ENCODE assay signal across 20 mouse cellular contexts in the genomic region with DNA sequence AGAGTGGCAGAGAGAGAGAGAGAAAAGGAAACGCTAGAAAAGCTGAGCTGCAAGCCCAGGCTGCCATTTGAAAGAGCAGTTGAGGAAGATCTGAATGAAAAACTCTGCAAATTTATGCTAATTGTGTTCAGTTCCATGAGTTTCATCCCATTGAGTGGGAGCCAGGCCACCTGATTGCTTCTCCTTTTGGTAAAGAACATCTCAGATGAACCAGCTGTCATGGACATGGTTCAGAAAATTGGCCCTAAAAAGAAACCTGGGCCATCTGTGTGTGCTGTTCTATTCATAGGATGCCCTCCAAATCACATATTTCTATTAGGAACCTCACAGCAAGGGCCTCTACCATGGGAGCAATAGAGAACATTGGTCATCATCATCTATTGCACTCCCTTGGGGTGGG.
DNase-seq lines count a peak whose midpoint lies in the region; ATAC-seq lines count a peak whose summit lies in the region.
"Had no signal": no experiment of that assay in that cellular context is flagged by ENCODE, and none has a peak within 500 bp of the region (broad histone marks: within the 10 kb centered on the region; RNA-seq: fewer than 3 reads in every experiment).

No protein-coding gene starts in this region.

- H3K4me2 ChIP-seq in forebrain, embryonic 15.5 days (replicated peaks) = no peak overlapping the region
- H3K4me2 ChIP-seq: limb, embryonic 13.5 days; liver, embryonic 13.5 days; lung, embryonic 14.5 days; midbrain, embryonic 13.5 days had no signal

- no peak overlapping the region for H3K9ac ChIP-seq in forebrain, embryonic 15.5 days (replicated peaks)
- H3K9ac ChIP-seq: limb, embryonic 13.5 days; liver, embryonic 13.5 days; lung, embryonic 14.5 days; midbrain, embryonic 13.5 days had no signal

- H3K4me3 ChIP-seq in forebrain, embryonic 15.5 days = no peak overlapping the region
- H3K4me3 ChIP-seq: heart, embryonic 10.5 days; hindbrain, embryonic 10.5 days; limb, embryonic 13.5 days; liver, embryonic 13.5 days; midbrain, embryonic 13.5 days had no signal

- H3K4me1 ChIP-seq in forebrain, embryonic 15.5 days = no peaks in the 10 kb centered on the region
- H3K4me1 ChIP-seq: heart, embryonic 10.5 days; hindbrain, embryonic 10.5 days; limb, embryonic 13.5 days; liver, embryonic 13.5 days; midbrain, embryonic 13.5 days had no signal

- H3K27ac ChIP-seq in forebrain, embryonic 15.5 days (replicated peaks) = no peak overlapping the region
- H3K27ac ChIP-seq: heart, embryonic 10.5 days; hindbrain, embryonic 10.5 days; kidney, postnatal 0 days; limb, embryonic 13.5 days; liver, embryonic 13.5 days; macrophage; midbrain, embryonic 13.5 days had no signal

- no peaks in the 10 kb centered on the region for H3K27me3 ChIP-seq in forebrain, embryonic 15.5 days
- H3K27me3 ChIP-seq: CH12.LX; limb, embryonic 13.5 days; liver, embryonic 13.5 days; midbrain, embryonic 13.5 days had no signal

- no peaks in the 10 kb centered on the region for H3K36me3 ChIP-seq in forebrain, embryonic 15.5 days
- H3K36me3 ChIP-seq: heart, embryonic 10.5 days; hindbrain, embryonic 10.5 days; limb, embryonic 13.5 days; liver, embryonic 13.5 days; midbrain, embryonic 13.5 days had no signal

- ATAC-seq in forebrain, embryonic 15.5 days (replicated peaks) = no peak
- ATAC-seq: midbrain, embryonic 13.5 days had no signal

- 82% methylated on average over 1 of the region's 1 CpGs for WGBS in forebrain, embryonic 15.5 days

- H3K9me3 ChIP-seq in forebrain, embryonic 15.5 days = no peaks in the 10 kb centered on the region
- H3K9me3 ChIP-seq: heart, embryonic 10.5 days; hindbrain, embryonic 10.5 days; limb, embryonic 13.5 days; liver, embryonic 13.5 days; midbrain, embryonic 13.5 days had no signal

- DNase-seq in cerebellum, postnatal 10 days = peak; percentile 25 to 54
- DNase-seq in cerebellum, adult 8-10 months = no peak
- DNase-seq in right cerebral cortex, adult 18-20 months = peak; percentile 20
- no peak for DNase-seq in right cerebral cortex, postnatal 14 days
- DNase-seq in layer of hippocampus, adult 9-11 months = peak; percentile 75
- DNase-seq in right cerebral cortex, postnatal 36 days (ENCODE audit: low spot score in 2 of 2) = peak; percentile 5 to 8
- no peak for DNase-seq in adrenal gland, postnatal 36 days
- DNase-seq: adrenal gland, postnatal 25 days; kidney, adult 18-20 months; liver, embryonic 13.5 days; lung, embryonic 14.5 days; thymus, postnatal 25 days had no signal

Comparison
In these comparisons a context has a peak if more than half of its experiments do, and no peak if none do; other contexts are left out.
1. DNase-seq: peak in cerebellum, postnatal 10 days (2 of 2), right cerebral cortex, adult 18-20 months (single experiment), layer of hippocampus, adult 9-11 months (single experiment) and right cerebral cortex, postnatal 36 days (2 of 2); none in cerebellum, adult 8-10 months (single experiment), right cerebral cortex, postnatal 14 days (single experiment) and adrenal gland, postnatal 36 days (0 of 2).